Mouse (Mus musculus): Measurements from ENCODE around the gene Rabep1. TPM values are rescaled to one million over a fixed set of nuclear protein-coding genes. Genes with fewer than 3 reads are reported as not detected.
"Not testable (repeated sequence)": the region's sequence is repeated elsewhere in the genome, so short reads cannot be mapped to it uniquely, and the experiment has no call there.

Gene Rabep1
- polyA plus RNA-seq, 1 experiment from 2014 or later, result 41.1 TPM

DNA sequence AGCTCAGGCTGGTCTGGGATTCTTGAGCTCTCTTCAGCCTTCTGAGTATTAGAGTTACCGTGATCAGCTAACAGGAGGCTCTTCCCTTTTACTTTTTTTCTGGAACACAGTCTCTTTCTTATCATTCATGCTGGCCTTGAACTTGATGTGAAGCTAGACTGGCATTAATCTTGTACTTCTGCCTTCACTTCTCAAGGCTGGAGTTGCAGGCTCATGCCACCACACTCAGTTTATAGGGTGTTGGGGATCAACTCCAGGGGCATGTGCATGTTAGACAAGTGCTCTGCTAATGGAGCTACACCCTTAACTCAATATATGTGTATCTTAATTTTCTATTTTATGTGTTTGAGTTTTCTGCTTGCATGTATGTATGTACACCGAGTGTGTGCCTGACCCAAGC, 25.2 kb downstream of the Rabep1 start:
- H3K27ac ChIP-seq, result no peak overlapping the region
- peaks cover 5% of the 10 kb centered on the region; the same call in 1 of the 2 replicates for H3K4me1 ChIP-seq
- no peak overlapping the region for H3K4me3 ChIP-seq (replicated peaks)
- H3K9me3 ChIP-seq, result no peaks in the 10 kb centered on the region
- WGBS, result 83% methylated on average over 2 of the region's 2 CpGs
- no peaks in the 10 kb centered on the region for H3K27me3 ChIP-seq (replicated peaks)
- no peak for ATAC-seq (ENCODE audit: insufficient read depth, low FRiP score, low read depth)
- no peak overlapping the region for H3K4me2 ChIP-seq
- no peak overlapping the region for H3K9ac ChIP-seq
- no peaks in the 10 kb centered on the region for H3K36me3 ChIP-seq

DNA sequence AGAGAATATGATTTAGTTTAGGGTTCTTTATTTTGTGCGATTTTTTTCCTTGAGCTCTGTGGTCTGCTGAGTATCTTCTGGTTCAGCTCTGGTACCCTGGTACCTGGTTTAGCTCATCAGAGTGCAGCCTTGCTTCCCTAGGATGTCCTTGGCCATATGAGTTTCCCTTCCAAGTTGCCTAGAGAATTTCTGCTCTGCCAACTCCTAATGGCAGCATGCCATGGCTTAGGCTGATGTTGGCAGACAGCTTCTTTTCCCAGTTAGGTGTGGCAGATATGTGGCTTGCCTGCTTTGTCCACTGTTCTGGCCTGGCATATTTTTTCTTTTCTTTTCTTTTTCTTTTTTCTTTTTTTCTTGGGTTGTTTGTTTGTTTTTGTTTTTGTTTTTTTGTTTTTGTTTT, 25.8 kb downstream of the Rabep1 start:
- H3K27me3 ChIP-seq (replicated peaks), result no peaks in the 10 kb centered on the region
- no peak overlapping the region for H3K4me2 ChIP-seq
- H3K9me3 ChIP-seq, result no peaks in the 10 kb centered on the region
- H3K27ac ChIP-seq, result no peak overlapping the region
- peaks cover 5% of the 10 kb centered on the region; the same call in 1 of the 2 replicates for H3K4me1 ChIP-seq
- no peak for ATAC-seq (ENCODE audit: insufficient read depth, low FRiP score, low read depth)
- no peak overlapping the region for H3K4me3 ChIP-seq (replicated peaks)
- H3K36me3 ChIP-seq, result no peaks in the 10 kb centered on the region
- WGBS, result 88% methylated on average over 1 of the region's 1 CpGs
- no peak overlapping the region for H3K9ac ChIP-seq

GRCm38 (mm10) chr11:70871110-70871509, 26.5 kb downstream of the Rabep1 start:
- peaks cover 5% of the 10 kb centered on the region; the same call in 1 of the 2 replicates for H3K4me1 ChIP-seq
- no peak for ATAC-seq (ENCODE audit: insufficient read depth, low FRiP score, low read depth)
- H3K27ac ChIP-seq, result no peak overlapping the region
- H3K4me3 ChIP-seq (replicated peaks), result no peak overlapping the region
- H3K27me3 ChIP-seq (replicated peaks), result no peaks in the 10 kb centered on the region
- H3K9ac ChIP-seq, result no peak overlapping the region
- H3K4me2 ChIP-seq, result no peak overlapping the region
- 80% methylated on average over 1 of the region's 1 CpGs for WGBS
- H3K9me3 ChIP-seq, result no peaks in the 10 kb centered on the region
- H3K36me3 ChIP-seq, result no peaks in the 10 kb centered on the region

DNA sequence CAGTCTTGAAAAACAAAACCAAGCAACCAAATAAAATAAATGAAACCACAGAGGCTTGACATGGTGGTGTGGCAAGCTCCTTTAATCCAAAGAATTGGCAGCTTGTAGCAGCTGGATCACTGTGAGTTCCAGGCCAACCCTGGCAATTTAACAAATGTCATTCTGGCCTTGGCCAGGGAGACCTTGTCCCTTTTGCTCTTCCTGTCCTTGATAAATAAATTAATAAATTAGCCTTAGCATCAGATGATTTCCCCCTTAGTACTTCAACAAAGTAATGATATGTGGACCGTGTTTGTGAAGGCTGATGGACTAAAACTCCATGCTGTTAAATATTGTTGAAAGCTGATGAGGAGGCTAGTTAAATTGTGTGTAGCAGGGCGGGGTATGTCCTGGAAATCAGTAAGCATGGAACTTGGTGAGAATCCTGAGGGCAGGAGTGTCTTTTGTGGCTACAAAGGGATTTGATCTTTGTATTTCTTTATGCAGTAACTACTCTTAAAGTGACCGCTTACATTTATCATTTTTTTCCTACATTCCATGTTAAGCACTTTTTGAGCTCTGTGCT, 27.3 kb downstream of the Rabep1 start:
- no peak overlapping the region for H3K27ac ChIP-seq
- no peak overlapping the region for H3K4me2 ChIP-seq
- no peak for ATAC-seq (ENCODE audit: insufficient read depth, low FRiP score, low read depth)
- H3K36me3 ChIP-seq, result no peaks in the 10 kb centered on the region
- WGBS, result 82% methylated on average over 3 of the region's 3 CpGs
- H3K4me3 ChIP-seq (replicated peaks), result no peak overlapping the region
- no peaks in the 10 kb centered on the region for H3K9me3 ChIP-seq
- peaks cover 5% of the 10 kb centered on the region; the same call in 1 of the 2 replicates for H3K4me1 ChIP-seq
- no peak overlapping the region for H3K9ac ChIP-seq
- H3K27me3 ChIP-seq (replicated peaks), result no peaks in the 10 kb centered on the region

GRCm38 (mm10) chr11:70873846-70874613, 29.5 kb downstream of the Rabep1 start:
- no peaks in the 10 kb centered on the region for H3K36me3 ChIP-seq
- no peak for ATAC-seq (ENCODE audit: insufficient read depth, low FRiP score, low read depth)
- H3K27me3 ChIP-seq (replicated peaks), result no peaks in the 10 kb centered on the region
- H3K4me1 ChIP-seq, result peaks cover 5% of the 10 kb centered on the region; the same call in 1 of the 2 replicates
- H3K9ac ChIP-seq, result no peak overlapping the region
- H3K9me3 ChIP-seq, result no peaks in the 10 kb centered on the region
- H3K27ac ChIP-seq, result no peak overlapping the region
- no peak overlapping the region for H3K4me2 ChIP-seq
- WGBS, result 46% methylated on average over 1 of the region's 1 CpGs
- H3K4me3 ChIP-seq (replicated peaks), result no peak overlapping the region

DNA sequence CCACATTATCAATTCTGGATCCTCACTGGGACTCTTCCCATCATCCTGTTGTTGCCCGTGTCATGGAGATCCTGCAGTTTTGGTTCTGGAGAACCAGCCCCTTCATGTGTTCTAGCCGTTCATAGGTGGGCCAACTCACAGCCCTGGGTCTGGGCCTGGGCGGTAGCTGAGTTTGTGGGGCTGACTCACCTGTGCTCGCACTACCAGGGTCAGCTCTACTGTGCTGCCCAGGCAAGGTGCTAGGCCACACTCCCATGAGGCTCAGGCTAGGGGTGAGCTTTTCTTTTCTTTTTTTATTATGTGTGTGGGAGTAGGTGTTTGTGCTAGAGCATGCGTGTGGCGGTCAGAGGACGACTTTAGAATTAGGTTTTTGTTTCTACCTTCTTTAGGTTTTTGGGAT, 33.1 kb downstream of the Rabep1 start:
- H3K4me2 ChIP-seq, result no peak overlapping the region
- H3K9me3 ChIP-seq, result no peaks in the 10 kb centered on the region
- H3K4me1 ChIP-seq, result no peaks in the 10 kb centered on the region
- no peak overlapping the region for H3K9ac ChIP-seq
- H3K27ac ChIP-seq, result no peak overlapping the region
- no peaks in the 10 kb centered on the region for H3K27me3 ChIP-seq (replicated peaks)
- no peak overlapping the region for H3K4me3 ChIP-seq (replicated peaks)
- WGBS, result 90% methylated on average over 7 of the region's 7 CpGs
- no peak for ATAC-seq (ENCODE audit: insufficient read depth, low FRiP score, low read depth)
- no peaks in the 10 kb centered on the region for H3K36me3 ChIP-seq

- Histone ChIP-seq H3K27ac (no peak overlapping the region), H3K4me1 (no peaks in the 10 kb centered on the region), H3K4me2 (no peak overlapping the region), H3K9ac (no peak overlapping the region), H3K4me3 (replicated peaks) (no peak overlapping the region), H3K36me3 (peaks cover 5% of the 10 kb centered on the region; the same call in 1 of the 2 replicates), H3K27me3 (replicated peaks) (no peaks in the 10 kb centered on the region), H3K9me3 (no peaks in the 10 kb centered on the region)
- no peak for ATAC-seq (ENCODE audit: insufficient read depth, low FRiP score, low read depth)
- 80% methylated on average over 3 of the region's 3 CpGs for WGBS
These were observed 38.4 kb downstream of the Rabep1 start for GRCm38 (mm10) chr11:70882905-70883430.

GRCm38 (mm10) chr11:70890643-70891042, 46.1 kb downstream of the Rabep1 start:
- Histone ChIP-seq H3K9ac (no peak overlapping the region), H3K27me3 (replicated peaks) (no peaks in the 10 kb centered on the region), H3K36me3 (peaks cover 16% of the 10 kb centered on the region), H3K27ac (no peak overlapping the region), H3K4me1 (no peaks in the 10 kb centered on the region), H3K4me3 (replicated peaks) (no peak overlapping the region), H3K4me2 (no peak overlapping the region), H3K9me3 (no peaks in the 10 kb centered on the region)
- WGBS, result 90% methylated on average over 2 of the region's 2 CpGs
- ATAC-seq (ENCODE audit: insufficient read depth, low FRiP score, low read depth), result no peak

DNA sequence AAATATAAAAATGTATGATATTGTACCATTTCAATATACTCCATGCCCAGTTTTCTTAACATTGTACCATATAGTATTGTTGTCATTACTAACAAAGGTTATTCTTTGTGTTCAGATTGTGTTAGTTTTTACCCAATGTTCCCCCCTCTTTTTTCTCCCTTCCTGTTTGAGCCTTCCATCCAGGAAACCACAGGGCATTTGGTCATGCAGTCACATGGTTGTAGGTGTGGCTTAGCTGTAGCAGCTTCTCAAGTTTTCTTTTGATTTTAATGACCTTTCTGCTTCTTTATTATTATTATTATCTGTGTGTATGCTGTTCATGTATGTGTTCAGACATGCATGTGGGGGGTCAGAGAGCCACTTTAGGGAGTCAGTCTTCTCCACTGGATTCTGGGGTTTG, 47.0 kb downstream of the Rabep1 start:
- Histone ChIP-seq H3K27ac (no peak overlapping the region), H3K9me3 (no peaks in the 10 kb centered on the region), H3K9ac (no peak overlapping the region), H3K4me2 (no peak overlapping the region), H3K36me3 (peaks cover 16% of the 10 kb centered on the region), H3K4me3 (replicated peaks) (no peak overlapping the region), H3K4me1 (no peaks in the 10 kb centered on the region), H3K27me3 (replicated peaks) (no peaks in the 10 kb centered on the region)
- no peak for ATAC-seq (ENCODE audit: insufficient read depth, low FRiP score, low read depth)

GRCm38 (mm10) chr11:70897680-70898079, 53.1 kb downstream of the Rabep1 start:
- no peaks in the 10 kb centered on the region for H3K9me3 ChIP-seq
- H3K27me3 ChIP-seq (replicated peaks), result no peaks in the 10 kb centered on the region
- H3K27ac ChIP-seq, result no peak overlapping the region
- no peak for ATAC-seq (ENCODE audit: insufficient read depth, low FRiP score, low read depth)
- H3K9ac ChIP-seq, result no peak overlapping the region
- H3K4me1 ChIP-seq, result no peaks in the 10 kb centered on the region
- WGBS, result 72% methylated on average over 3 of the region's 3 CpGs
- H3K36me3 ChIP-seq, result peaks cover 14% of the 10 kb centered on the region
- H3K4me2 ChIP-seq, result no peak overlapping the region
- no peak overlapping the region for H3K4me3 ChIP-seq (replicated peaks)

- not testable (repeated sequence) for H3K27me3 ChIP-seq (replicated peaks); H3K4me1 ChIP-seq; H3K27ac ChIP-seq; ATAC-seq (ENCODE audit: insufficient read depth, low FRiP score, low read depth); H3K4me3 ChIP-seq (replicated peaks); H3K9me3 ChIP-seq; H3K4me2 ChIP-seq; H3K9ac ChIP-seq
- peaks cover 14% of the 10 kb centered on the region for H3K36me3 ChIP-seq
- WGBS, result 93% methylated on average over 5 of the region's 5 CpGs
These were observed 53.6 kb downstream of the Rabep1 start for GRCm38 (mm10) chr11:70898182-70898581.

- 77% methylated on average over 3 of the region's 3 CpGs for WGBS
- no peaks in the 10 kb centered on the region for H3K9me3 ChIP-seq
- peaks cover 7% of the 10 kb centered on the region for H3K36me3 ChIP-seq
- no peak overlapping the region for H3K4me3 ChIP-seq (replicated peaks)
- no peak for ATAC-seq (ENCODE audit: insufficient read depth, low FRiP score, low read depth)
- H3K4me2 ChIP-seq, result no peak overlapping the region
- H3K27ac ChIP-seq, result no peak overlapping the region
- no peaks in the 10 kb centered on the region for H3K4me1 ChIP-seq
- no peaks in the 10 kb centered on the region for H3K27me3 ChIP-seq (replicated peaks)
- H3K9ac ChIP-seq, result no peak overlapping the region
These were observed 62.1 kb downstream of the Rabep1 start for GRCm38 (mm10) chr11:70906681-70907080.

Measured in stomach, embryonic 15.5 days (tissue).